Mouse (Mus musculus) bone marrow, adult 2 months (tissue): ENCODE measurements at regions not wholly inside any gene's neighbourhood (a gene's known extent, or its start where the extent isn't known, plus 50 kb on each side); places are given as distances from the start of the nearest gene placed in this dataset.

Source experiments
- H3K27ac ChIP-seq: fragments of 200-500 bp; 2 replicates; pipeline ENCODE4 v1.5.1; 2012; ENCODE audit warnings: low read depth, mild to moderate bottlenecking, control low read depth, inconsistent platforms, low read length; ENCODE audit not compliant: control insufficient read depth, poor library complexity, insufficient read depth
- H3K4me1 ChIP-seq: fragments of 200-500 bp; 2 replicates; pipeline ENCODE4 v1.6.1; 2011; ENCODE audit warnings: low read length; ENCODE audit not compliant: control insufficient read depth, insufficient read depth
- H3K4me3 ChIP-seq: fragments of 200-500 bp; replicated peaks from 2 replicates; pipeline ENCODE3; 2011; ENCODE audit warnings: mild to moderate bottlenecking, low read depth, low read length, control low read depth; ENCODE audit not compliant: control insufficient read depth
- CTCF ChIP-seq: fragments of 200-500 bp; IDR thresholded peaks from 2 replicates; pipeline ENCODE4 v1.5.1; 2011; ENCODE audit warnings: low read length, control low read depth; ENCODE audit not compliant: control insufficient read depth, insufficient read depth
- POLR2A ChIP-seq: fragments of 200-500 bp; IDR thresholded peaks from 2 replicates; pipeline ENCODE4 v1.6.1; 2011; ENCODE audit warnings: low read depth, mild to moderate bottlenecking, control low read depth, low read length, borderline replicate concordance; ENCODE audit not compliant: control insufficient read depth
- WGBS: fragments of 180-500 bp; shearing (Covaris S2); methylation state at CpG from one replicate; pipeline ENCODE4 v1.1.7; 2018; 5-methylcytosine and 5-hydroxymethylcytosine counted together

- 77% methylated on average over 6 of the region's 6 CpGs for WGBS
- Histone ChIP-seq H3K4me3 (no peak overlapping the region), H3K4me1 (no peaks in the 10 kb centered on the region), H3K27ac (no peak overlapping the region)
- no peak for TF ChIP-seq POLR2A
- TF ChIP-seq CTCF = no peak
Observed at GRCm38 (mm10) chr10:20891426-20891825, 60.9 kb upstream of the Ahi1 start.

- no peak overlapping the region for H3K4me3 ChIP-seq
- peaks cover 8% of the 10 kb centered on the region for H3K4me1 ChIP-seq
- no peak overlapping the region for H3K27ac ChIP-seq
- 68% methylated on average over 5 of the region's 5 CpGs for WGBS
- TF ChIP-seq POLR2A = no peak
- no peak for TF ChIP-seq CTCF
Observed at GRCm38 (mm10) chr10:20883618-20884017, 68.7 kb upstream of the Ahi1 start.

DNA sequence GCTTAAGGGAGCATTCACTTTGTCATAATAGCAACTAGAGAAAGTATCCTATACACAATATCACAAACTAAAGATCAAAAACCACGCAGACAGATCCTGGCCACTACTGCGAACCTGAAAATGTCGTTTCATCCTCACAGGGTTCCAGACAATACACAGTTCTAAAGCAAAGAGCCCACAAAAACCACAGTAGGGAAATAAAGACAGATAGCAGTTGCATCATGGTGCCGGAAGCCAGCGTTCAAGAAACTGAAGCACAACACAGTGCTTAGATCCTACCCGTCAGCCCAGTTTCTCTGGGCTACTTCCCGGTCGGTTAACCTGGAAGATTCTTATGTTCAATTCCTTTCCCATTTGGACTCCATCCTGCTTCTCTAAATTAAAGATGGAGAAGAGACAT lies 69.7 kb upstream of the Ahi1 start:
- Histone ChIP-seq H3K27ac (no peak overlapping the region; the same call in 1 of the 2 replicates), H3K4me1 (peaks cover 8% of the 10 kb centered on the region), H3K4me3 (no peak overlapping the region)
- 2% methylated on average over 8 of the region's 8 CpGs for WGBS
- TF ChIP-seq CTCF (no peak), POLR2A (no peak)

DNA sequence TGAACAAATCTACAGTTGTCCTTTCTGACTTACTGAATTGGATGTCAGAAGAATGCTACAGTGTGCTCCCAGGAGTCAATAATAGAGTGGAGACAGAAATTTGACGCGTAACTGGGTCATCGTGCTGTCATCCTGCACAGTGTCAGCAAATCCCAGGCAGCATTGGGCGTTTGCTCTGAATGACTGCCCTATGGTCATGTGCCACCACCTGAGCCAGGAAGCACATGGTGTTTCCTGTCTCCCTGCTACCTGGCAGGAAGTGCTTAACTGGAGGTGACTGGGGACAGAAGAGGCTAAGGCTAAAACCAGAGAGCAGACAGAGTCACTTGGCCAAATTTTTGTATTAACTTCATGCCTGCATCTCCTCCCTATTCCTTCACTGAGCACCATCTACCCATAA lies 72.1 kb upstream of the Ahi1 start:
- TF ChIP-seq CTCF = no peak
- TF ChIP-seq POLR2A = no peak
- peaks cover 8% of the 10 kb centered on the region for H3K4me1 ChIP-seq
- WGBS = 59% methylated on average over 4 of the region's 4 CpGs
- no peak overlapping the region for H3K4me3 ChIP-seq
- no peak overlapping the region for H3K27ac ChIP-seq

DNA sequence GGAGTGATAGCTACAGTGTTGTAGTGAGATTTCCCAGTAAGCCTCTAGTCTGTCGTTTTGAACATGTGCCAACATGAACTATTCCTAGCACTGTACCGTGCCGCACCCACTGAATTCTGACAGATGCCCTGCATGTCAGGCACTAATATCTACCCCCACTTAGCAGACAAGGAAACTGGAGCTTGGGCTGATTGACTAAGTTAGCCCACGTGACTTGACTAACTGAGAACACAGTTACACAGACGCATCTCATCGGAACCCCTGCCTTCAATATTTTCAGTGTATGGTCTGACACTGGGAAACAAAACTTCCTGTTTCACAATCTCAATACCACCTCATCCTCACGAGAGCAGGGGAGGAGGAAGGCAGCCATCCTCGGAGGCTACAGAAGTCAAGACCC lies 72.9 kb upstream of the Ahi1 start:
- H3K27ac ChIP-seq = no peak overlapping the region

DNA sequence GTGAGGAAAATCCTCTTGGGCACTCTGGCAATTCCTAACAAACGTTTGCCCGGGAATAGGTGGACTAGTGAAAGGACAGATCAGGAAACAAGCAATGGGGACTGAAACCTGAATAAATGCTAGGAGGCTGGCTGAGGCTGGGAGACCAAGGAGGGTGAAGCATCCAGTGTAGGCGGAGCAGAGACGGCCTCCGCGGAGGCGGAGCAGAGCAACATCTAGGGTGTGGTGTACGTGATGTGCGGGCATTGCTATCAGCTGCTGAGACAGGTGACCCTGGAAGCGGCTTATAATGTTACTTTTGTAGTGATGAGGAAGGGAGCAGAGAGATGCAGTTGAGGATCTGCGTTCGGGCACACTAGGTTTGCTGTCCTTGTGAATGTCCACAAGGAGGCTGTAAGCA lies 85.3 kb upstream of the Ahi1 start:
- no peak for TF ChIP-seq POLR2A
- no peak for TF ChIP-seq CTCF
- WGBS = 88% methylated on average over 12 of the region's 12 CpGs
- peaks cover 6% of the 10 kb centered on the region; the same call in 1 of the 2 replicates for H3K4me1 ChIP-seq
- H3K27ac ChIP-seq = no peak overlapping the region
- no peak overlapping the region for H3K4me3 ChIP-seq

More for the DNA sequence above, 72.9 kb upstream of the Ahi1 start:
- Histone ChIP-seq H3K4me3 (no peak overlapping the region), H3K4me1 (peaks cover 8% of the 10 kb centered on the region)
- WGBS = 10% methylated on average over 8 of the region's 8 CpGs
- TF ChIP-seq POLR2A = no peak

DNA sequence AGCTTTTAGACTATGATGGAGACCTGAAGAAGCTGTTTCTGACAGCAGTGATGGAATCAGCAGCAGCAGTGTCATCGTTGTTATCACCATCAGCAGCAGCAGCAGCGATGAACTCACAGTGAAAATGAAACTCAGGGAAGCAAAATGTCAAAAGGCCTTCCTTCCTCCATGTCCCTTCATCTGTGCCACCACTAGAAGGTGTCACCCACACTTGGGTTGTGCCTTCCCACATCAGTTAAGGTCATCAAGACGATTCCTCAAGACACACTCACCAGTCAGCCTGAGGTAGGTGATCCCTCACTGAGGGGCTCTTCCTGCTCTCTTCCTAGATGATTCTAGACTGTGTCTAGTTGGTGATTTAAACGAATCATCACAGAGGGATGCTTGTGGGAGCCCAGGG lies 87.3 kb upstream of the Ahi1 start:
- TF ChIP-seq POLR2A = no peak
- TF ChIP-seq CTCF = no peak
- H3K4me3 ChIP-seq = no peak overlapping the region
- no peak overlapping the region for H3K27ac ChIP-seq
- WGBS = 43% methylated on average over 4 of the region's 4 CpGs
- peaks cover 6% of the 10 kb centered on the region; the same call in 1 of the 2 replicates for H3K4me1 ChIP-seq

DNA sequence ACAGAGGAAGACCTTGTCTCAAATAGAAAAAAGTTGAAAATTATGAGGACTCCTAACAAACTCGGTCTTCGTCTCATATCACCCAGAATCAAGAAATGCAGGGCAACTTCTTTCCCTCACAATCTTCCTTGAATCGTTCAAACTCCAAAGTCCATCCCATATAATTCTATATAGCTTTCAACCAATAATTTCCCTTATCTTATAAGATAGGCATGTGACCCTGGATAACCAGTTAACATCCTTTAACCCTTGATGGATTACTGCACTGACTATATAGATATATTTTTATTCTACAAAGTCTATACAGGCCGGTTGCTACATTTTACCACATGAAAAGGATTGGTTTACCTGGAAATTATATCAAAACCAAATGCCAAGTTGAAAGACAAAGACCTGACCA lies 94.9 kb upstream of the Ahi1 start:
- TF ChIP-seq POLR2A (no peak), CTCF (no peak)
- H3K27ac ChIP-seq = no peak overlapping the region
- WGBS = 70% methylated on average over 4 of the region's 4 CpGs
- H3K4me1 ChIP-seq = no peaks in the 10 kb centered on the region; the same call in 1 of the 2 replicates
- H3K4me3 ChIP-seq = no peak overlapping the region

- peak overlapping the region; percentile 8 for H3K4me3 ChIP-seq
- no peaks in the 10 kb centered on the region; the same call in 1 of the 2 replicates for H3K4me1 ChIP-seq
- whole genome bisulfite sequencing = 8% methylated on average over 14 of the region's 14 CpGs
- no peak overlapping the region for H3K27ac ChIP-seq
- TF ChIP-seq CTCF (no peak), POLR2A (no peak)
Observed at GRCm38 (mm10) chr10:20854621-20855363, 97.6 kb upstream of the Ahi1 start.
